Mouse (Mus musculus) erythroid progenitor cell, adult 5-6 weeks (primary cell): ENCODE measurements around the gene AW549877. TPM values are rescaled to one million over a fixed set of nuclear protein-coding genes. Genes with fewer than 3 reads are reported as not detected.

Source experiments
- ATAC-seq: replicated peaks from 2 replicates; pipeline ENCODE4 v1.8.0; 2016; ENCODE audit warnings: moderate number of reproducible peaks, mild to moderate bottlenecking, moderate TSS enrichment, inconsistent platforms; ENCODE audit not compliant: poor library complexity, low FRiP score, severe bottlenecking
- total RNA-seq, 2 experiments: library from RNA; stranded (forward) in 1 of 2; stranded (reverse) in 1 of 2; fragments of 150-400 nt in 1 of 2; fragments of 186-747, 209-891 nt in 1 of 2; gene quantifications; 2 replicates each; pipeline versions ENCODE4 v1.2.3 to v1.2.4; 2015 to 2017; ENCODE audit warnings: low replicate concordance in 2 of 2

AW549877 gene
- total RNA-seq (2015; ENCODE audit: low replicate concordance): 18.7 and 25.2 TPM in 2 replicates
- 6.9 and 8.3 TPM in 2 replicates for total RNA-seq (2017; ENCODE audit: low replicate concordance)

DNA sequence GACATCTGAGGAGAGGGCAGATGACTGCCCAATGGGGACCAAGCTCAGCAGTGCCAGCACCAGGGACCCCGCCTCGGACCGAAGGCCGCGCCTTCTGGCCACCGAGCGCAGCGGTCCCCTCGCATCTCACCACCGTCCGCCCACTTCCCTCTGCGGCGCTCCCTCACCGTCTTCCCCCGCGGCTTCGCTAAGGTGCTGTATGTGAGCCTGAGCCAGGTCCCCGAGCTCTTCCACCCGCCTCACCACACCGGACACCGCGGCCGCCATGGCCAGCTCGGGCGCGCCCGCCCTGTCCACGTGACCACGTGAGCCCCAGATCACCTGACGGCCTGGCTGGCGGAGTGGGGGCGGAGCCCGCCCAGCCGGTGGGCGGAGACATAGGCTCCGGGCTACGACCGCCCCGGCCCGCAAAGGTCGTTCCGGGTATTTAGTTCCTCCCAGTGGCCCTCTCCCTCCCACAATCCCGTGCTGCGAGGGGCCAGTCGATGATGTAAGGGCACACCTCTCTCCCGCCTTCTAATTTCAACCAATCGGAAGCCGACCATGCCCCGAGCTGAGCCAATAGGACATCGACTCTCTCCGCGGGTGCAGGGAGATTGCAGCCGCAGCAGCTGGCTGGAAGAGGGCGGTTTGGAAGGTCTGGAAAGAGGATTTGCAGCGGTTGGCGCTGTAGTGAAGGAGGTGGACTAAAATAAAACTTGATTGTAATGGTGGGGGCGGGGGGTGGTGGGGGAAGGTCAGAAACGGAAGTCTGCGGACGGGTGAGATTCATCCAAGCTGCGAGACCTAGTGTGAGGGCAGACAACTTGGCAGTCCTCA lies at the start of gene AW549877:
TSS of gene AW549877 (minus strand) at position 297 of the 819 bp plus-strand sequence.
- ATAC-seq: peak; percentile 97

DNA sequence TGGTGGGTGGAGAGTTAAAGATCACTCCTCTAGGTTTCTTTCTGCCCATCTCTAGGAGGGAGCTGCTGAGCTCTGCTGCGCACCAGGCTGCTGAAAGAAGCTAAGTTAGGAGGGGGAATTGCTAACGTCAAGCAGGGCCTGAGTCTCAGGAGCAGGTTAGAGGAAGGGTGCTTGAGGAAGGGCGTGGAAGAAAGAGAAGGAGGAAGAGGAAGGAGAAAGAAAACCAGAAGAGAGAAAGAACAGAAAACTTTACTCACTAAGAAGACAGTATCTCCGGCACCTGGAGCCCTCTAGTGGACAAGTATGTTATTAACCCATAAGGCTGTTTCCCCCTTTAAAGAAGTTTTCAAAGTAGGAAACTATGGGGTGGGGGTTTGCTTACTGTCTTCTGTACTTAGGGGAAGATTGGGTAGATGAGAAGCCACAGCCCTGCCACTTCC lies 47.5 kb upstream of the AW549877 start:
- ATAC-seq: no peak

DNA sequence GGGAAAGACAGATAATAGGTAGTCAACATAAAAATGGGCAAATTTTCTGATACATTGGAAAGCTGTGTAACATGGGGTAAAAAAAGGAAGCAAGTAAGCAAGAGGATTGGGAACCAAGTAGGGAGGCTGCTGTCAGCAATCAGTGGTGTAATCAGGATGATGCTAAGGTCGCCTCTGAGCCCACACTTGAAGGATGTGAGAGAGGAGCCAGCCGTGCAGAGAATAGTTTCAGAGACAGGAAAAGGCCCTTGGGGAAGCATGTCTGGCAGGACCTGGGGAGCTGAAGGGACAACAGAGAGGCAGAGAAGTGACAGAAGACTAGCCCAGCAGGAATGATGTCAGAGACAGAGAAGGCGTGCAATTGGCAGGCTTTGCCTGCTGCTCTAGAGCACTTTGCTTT lies 46.9 kb upstream of the AW549877 start:
- ATAC-seq: no peak

DNA sequence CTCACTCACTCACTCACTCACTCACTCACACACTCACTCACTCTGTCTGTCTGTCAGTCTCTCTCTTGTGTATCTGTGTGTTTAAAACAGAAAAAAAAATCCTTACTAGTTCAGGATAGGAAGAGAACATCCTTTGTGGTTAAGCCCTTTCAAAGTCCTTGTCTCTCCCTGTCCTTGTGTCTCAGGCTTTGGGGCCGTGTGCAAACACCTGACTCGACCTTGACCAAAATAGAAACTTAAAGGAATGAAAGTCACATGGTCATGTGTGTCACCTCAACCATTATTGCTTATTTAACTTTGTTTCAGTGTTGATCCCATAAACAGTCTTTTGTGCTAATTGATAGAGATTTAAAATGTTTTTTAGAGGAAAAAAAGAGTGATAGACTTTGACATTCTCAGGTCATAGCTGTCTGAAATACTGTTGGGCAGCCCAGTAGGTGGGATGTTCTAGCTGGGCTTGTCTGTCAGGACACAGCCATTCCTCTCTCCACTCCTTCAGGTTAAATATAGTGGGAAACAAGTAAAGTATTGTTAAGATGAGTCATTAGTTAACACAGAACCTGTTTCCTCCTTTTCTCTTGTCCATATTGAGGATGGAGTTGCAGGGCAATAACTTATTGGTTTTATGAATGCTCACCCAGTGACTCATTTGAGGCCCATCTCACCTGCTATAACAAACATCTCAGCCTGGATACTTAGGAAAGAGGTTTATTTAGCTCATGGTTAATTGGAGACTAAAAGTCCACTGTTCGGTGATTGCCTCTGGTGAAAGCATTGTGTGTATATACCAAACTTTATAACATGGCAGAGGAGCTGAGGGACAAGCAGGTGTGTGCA lies 37.8 kb upstream of the AW549877 start:
- ATAC-seq: no peak

DNA sequence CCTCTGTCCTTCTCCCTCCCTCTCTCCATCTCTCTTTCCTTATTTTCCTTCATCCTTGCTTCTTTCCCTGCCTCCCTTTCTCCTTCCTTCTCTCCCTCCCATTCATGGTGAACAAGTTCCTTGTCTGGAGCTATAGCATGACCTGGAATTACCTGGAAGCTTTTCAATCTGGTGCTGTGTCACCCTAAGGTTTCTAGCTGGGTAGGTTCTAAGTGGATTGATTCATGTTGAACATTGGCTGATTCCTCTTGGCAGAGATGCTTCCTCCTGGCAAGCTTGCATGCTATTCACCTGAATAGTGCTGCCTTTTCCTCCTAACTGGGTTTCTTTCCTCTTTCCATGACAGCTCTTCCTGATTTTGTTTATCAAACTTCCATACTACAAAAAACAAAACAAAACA lies 33.4 kb upstream of the AW549877 start:
- no peak for ATAC-seq

DNA sequence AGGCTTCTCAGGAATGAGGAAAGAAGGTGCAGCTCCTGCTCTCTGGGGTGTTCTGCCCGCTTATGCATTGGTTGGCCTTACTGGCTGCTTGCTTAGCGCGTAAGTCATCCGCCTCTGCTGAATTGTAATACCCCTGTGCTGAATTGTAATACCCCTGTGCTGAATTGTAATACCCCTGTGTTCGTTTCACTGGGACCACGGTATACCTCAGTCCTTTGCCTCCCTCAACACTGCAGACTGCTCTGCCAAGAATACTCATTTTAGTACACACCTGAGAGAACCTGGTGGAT lies 32.8 kb upstream of the AW549877 start:
- ATAC-seq: no peak

DNA sequence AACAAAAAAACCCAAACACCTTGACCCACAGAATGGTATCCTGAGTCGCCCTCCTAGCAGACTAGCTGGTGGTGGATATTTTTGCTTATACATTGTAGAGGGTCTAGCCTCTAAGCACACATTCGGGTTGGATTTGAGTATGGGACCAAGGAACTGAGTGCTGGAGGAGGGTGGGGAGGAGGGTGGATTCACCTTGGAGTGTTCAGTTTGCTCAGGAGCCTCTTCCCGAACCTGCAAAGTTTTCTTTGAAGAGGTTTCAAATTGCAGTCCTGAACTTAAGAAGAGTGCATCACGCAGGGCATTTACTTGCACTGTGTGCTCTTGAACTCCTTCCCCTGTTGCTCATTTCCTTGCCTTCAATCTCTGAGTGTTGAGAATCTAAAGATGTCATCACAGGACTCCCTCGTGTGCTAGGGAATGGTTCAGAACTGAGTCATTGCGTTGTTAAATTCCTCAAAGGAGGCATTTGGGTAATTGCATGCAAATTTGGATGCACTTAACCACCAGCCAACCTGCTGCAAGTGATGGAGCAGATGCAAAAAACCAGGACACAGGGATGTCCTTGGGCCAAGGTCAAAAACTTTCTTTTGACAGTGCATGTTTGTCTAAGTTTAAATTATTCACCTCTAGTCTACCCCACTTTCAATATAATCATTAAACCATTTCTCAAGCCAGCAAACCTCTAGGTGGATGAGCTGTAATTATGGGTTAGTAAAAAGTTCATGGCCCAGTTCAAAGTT lies 32.3 kb upstream of the AW549877 start:
- no peak for ATAC-seq

DNA sequence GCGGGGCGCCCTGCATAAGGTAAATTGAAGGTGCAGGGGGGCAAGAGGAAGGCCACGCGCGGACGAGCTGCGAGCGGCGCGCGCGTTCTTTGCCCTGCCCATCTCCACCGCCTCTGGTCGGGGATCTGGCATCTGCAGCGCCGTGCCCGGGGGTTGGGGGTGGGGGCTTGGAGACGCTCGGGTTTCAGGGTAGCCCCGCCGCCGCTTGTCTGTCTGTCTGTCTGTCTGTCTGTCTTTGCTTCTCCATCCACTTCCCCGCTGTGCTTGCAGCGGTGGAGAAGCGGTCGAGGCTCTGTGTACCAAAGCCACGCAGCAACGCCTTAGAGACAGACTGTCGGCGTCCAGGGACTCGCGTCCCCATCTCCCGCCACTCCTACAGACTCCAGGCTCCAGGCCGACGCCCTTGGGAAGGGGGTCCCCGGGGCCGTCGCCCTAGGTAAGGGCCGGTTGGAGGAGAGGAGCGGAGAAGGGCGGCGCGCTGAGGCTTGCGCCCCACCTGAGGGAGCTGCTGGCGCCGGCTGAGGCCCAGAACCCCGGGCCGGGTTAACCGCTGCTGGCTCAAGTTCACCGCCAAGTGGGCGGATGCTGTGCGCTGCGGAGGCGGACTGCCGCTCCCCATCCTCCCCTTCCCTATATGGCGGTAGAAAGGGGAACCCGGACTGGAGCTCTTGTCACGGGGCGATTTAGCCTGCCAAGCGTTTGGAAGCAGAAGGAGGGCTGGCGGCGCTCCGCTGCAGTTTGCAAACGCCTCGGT lies 31.5 kb upstream of the AW549877 start:
- ATAC-seq: peak; percentile 40; the same call in 1 of the 2 replicates

DNA sequence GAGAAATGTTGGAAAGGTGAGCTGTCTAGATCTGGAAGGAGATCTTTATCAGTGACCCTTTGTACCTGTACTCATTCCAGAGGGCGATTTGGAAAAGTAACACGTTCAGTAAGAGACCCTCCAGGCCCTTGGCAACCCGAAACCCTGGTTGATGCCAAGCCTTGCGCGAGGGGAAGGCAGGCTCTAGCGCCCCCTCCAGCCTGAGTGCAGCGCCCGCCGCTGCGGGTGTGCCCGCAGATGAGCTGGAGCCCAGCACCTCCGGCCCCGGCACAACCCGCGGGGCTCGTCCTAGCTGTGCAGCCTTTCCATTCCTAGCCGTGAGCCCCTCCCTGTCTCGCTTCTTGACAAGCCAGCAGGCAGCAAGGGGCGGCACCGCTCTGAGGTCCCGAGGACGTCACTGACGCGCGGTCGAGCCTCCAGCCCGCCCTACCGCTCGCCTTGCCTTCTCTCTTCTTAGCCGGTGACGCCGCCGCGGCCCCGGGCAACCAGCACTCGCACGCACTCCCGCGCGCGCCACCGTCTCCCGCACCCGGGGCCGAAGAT lies 30.8 kb upstream of the AW549877 start, which contains the start of gene Oxct1:
TSS of gene Oxct1 (plus strand) at position 153 of the 543 bp plus-strand sequence.
- ATAC-seq: peak; percentile 80

DNA sequence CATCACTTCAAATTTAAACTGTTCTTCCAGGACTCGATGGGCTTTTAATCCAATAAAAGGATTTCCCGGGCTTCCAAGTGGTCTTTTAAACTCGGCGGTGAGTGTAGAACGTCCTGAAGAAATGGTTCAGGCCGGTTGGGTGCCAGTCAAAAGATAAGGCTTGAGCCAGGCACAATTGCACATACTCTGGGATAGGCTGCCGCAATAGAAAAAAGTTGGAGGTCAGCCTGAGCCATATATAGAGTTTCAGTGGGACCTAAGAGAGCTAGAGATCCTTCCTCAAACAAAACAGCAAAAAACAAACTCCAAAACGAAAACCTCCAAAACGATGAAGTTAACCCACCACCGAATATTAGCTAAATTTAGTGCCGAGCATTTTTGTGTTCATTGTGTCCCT lies 30.0 kb upstream of the AW549877 start:
- no peak for ATAC-seq

DNA sequence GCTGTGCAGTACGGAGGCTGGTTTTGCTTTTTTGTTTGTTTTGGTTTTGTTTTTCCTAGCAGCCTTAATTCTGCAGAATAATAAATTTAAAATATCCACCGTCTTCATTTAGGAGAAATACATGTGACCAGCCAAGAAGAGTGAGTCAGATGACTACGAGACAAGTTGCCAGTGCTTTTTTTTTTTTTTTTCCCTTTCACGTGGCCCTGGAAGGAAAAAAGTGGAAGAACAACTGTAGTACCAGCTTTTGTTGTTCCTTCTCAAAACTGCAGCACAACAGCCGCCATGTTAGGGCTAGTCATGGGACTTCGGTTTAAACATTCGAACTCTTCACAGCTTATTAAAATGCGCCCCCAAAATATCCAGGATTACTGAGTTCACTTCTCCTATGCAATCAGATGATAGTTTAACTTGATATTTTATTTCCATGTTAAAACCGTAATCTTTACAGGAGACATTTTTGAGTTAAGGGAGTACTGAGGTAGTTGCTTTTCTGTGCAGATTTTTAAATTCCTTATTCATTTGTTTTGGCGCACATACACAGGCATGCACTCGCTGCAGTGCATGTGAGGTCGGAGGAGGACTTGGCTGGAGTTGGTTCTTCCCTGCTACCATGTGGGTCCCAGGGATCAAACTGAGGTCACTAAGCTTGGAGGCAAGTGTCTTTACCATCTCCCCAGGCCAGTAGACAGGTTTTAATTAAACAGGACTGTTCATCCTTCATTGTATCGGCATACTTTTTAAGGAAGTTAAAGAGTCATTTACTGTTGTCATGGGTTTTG lies 29.4 kb upstream of the AW549877 start:
- ATAC-seq: no peak

DNA sequence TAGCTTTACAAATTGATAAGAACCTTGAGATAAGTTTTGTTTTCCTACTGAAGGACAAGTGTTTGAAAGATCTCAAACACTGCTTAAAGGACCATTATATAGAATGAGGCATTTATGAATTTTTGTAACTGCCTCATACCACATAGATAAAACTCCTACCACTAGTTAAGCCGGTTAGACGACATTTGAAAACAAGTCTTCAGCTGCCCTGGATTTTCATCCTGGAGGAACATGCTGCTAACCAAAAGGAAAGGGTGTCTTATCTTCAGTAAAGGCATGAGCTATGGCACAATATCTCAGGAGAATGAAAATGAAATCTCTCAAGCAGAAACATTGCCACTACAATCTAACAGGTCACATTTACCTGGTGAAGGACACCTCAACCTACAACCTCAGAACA lies 28.2 kb upstream of the AW549877 start:
- ATAC-seq: no peak

DNA sequence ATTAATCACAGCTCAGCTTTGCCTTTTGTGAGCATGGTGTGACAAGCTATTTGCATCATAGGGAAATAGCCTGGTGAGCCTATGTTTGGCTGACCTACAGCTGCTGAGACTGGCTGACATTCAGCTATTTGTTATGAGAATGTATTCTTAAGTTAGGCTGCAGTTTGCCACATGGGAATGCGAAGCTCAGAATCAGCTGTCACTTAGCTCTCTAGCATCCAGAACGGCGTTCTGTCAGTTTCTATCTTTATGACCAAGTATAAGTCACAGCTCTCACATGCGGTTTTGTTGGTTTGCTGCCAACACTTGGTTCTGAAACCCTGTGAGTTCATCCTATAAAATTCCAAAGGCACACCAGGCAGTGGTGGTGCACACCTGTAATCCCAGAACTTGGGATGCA lies 25.2 kb upstream of the AW549877 start:
- ATAC-seq: no peak

DNA sequence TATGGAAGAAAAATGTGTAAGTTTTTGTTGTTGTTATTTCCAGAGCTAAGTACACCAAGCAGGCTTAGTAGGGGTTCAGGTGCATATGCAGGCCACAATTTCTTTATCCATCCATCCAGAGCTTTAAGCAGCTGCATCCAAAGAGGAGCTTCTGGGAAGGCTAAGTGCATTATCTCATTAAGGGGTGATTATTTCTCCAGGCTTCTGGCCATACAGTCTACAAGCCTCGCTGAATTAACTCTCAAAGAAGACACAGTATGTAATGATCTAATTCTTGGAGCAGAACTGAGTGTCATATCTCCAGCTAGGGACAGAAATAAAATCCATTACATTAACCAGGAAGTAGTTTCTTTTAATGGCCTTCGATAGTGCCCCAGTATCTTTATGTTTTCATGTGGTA lies 18.3 kb upstream of the AW549877 start:
- ATAC-seq: no peak

DNA sequence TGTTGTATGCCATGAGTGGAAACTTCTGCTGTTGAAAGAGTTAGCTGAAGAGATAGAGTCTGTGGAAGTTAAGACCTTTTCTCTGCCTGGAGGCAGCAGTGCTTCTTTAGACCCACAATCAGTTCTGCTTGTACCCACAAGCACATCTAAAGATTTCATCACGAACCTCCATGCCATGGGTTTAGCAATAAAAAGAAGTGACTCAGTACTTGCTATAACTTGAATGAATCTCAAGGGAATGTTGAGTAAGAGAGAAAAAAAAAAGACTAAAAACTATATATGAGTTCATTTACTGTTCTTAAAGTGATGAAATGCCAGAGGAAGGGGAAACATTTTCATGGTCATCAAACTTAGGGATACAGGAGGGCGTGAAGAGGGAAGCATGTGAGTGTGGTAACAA lies 5.0 kb upstream of the AW549877 start:
- no peak for ATAC-seq

DNA sequence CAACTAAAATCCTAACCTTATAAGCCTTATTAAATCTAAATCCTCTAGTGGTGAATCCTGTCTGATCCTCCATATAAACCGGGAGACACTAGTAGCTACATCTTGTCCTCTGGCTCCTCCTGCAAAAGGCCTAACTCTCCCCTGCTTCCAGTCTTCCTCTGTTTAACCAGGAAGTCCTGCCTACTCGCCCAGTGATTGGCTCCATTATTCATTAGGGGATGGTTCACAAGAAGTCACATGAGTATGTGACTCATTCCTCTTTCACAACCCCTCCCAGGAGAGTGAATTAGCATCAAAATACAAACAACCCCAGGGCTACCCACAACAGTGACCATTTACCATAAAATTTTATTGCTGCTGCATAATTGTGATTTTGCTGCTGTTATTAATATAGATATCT lies 3.6 kb upstream of the AW549877 start:
- no peak for ATAC-seq

DNA sequence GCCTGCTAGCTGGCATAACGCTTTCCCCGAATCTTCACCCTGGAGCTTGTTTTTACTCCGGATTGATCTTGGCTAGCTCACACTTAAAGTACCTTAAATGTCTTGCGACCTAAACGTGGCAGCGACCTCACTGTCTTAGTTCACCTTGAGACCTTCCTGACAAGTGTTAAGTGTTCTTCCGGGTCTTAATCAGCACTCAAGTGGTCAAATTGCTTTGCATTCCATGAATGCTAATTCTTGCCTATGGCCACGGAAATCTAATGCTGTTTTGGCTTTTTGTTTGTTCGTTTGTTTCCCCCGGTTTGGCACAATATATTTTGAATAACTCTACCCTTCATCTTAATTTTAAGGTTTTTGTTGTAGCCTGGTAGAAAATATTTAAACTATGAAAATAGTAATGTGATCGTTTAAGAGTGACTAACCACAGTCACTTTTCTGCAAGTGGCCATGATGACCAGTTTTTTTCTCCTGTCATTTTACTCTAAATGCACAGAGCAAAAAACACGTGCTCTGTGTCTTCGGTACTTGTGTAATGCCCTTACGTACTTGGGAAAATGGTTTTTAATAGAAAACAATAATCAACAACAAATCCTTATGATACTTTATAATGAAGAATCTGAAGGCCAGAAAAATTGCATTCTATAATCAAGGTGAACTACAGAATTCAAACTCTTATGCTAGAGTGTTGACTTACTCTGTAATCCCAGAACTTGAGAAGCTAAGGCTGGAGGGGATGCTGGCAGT lies 895 bp upstream of the AW549877 start:
- 0 out of 2 replicates have a peak, but pooled peaks have one; percentile 2 for ATAC-seq
